Mouse (Mus musculus): ENCODE measurements around the gene Ankdd1b.

Ankdd1b gene

DNA sequence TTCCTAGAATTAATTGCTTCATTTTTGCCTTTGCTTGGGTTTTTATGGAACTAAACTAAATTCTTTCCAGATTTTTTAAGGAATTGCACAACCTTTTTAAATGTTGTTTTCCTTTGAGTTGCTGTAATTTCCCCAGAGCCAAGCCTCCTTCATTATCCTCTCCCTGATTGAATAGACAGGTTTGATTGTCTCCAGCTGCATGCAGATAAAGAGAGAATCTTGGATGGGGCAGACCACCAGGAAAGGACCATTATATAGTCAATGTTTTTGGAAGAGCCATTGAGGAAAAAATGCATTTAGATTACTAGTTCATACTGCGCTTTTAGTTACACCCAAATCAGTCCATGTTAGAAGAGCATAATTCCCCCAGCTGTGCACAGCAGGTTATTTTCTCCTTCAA is 62.2 kb downstream of the Ankdd1b start:
- DNase-seq (ENCODE audit: low read depth, low spot score) = no peak

- no peak for DNase-seq (ENCODE audit: low read depth, low spot score)
These were observed 64.0 kb downstream of the Ankdd1b start for GRCm38 (mm10) chr13:96407040-96407439.

DNA sequence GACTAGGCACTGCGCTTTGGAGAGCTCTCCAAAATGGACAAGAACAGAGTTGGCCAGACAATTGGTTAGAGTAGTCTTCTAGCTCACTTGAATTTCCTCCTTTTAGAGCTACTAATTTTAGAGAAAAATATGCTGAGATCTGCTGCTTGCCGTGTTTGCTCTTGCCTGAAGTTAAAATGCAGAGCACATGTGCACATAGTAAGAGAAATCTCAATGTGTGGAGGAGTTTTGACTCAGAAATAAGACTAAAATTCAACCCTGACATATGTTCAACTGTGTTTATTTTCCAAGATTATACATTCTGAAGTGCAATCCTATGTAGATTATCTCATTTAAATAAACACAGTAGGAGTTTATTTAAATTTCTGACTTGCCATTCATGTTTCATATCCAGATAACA is 65.5 kb downstream of the Ankdd1b start:
- no peak for DNase-seq (ENCODE audit: low read depth, low spot score)

DNA sequence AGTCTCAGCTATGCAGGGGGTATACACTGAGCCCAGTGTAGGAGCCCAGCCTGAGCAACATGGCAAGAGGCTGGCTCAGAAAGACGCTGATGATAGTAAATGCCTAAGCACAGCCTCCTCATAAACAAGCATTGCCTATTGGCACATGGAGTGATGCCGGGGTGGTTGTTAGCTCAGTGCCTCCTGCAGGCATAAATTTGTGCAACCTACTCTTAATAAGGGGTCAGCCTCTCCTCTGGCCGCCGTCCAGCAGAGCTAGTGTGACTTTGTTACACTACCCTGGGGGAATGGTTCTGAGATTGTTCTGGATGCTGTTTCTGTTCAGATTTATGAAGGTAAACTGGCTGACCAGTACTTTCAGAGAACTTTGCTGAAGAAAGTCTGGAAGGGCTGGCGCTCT is 69.7 kb downstream of the Ankdd1b start:
- no peak for DNase-seq (ENCODE audit: low read depth, low spot score)

DNA sequence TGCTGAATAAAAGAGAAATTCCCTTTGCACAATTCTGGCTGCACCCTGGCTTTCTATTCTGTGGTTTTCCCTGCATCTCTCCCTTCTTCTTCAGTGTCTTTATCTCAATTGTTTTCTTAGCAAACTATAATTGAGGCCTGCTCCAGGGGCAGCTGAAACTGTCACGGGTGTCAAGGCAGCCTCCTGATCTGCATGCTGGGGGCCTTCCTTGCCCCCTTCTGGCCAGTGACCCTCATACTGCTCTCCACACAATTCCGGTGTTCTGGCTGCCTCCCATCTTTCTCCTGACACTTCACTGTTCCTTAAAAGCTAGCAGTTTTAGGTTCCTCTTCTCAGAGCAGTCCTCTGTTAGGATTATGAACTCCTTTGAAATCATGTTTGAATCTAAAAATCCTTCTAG is 81.7 kb downstream of the Ankdd1b start:
- no peak for DNase-seq (ENCODE audit: low read depth, low spot score)

DNA sequence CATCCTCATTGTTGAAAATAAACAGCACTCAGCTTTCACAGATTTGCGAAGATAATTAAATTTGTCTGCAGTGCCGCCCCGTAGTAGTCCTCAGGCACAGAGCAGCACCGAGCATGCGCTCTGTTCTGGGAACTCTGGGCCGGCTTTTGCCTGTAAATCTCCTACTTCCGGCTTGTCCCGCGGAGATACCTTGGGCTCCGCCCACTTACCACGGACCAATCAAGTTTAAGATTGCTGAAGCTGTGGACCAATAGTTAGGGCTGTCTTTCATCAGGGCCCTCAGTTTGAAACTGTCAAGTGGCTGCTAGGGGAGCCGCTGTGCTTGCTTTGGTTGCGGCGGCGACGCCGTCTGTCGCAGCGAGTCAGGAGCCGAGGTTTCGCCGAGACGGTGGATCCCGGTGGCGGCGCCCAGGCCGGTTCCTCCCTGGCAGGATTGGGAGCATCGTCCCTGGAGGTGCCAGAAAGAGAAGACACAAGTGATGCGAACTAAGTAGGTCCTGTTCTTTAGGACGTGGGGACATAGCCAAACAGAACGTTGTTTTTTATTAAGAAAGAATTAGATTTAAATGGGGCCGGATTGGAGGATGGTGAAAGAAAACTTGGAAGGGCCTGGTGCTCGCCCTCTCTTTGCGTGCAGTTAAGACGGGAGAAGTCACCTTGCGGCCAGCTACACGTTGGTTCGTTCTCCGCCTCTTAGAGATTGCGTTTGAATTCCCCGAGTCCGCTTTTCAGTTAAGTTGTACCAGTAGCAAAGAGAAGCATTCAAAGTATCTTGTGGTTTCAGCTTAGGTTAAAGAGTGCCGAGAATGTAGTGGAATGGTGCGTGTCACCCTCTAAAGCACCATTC is 82.7 kb downstream of the Ankdd1b start, which contains the start of gene Poc5:
Poc5 (plus strand) TSS at position 253 of the 847 bp plus-strand sequence.
- DNase-seq (ENCODE audit: low read depth, low spot score) = peak; percentile 98

DNA sequence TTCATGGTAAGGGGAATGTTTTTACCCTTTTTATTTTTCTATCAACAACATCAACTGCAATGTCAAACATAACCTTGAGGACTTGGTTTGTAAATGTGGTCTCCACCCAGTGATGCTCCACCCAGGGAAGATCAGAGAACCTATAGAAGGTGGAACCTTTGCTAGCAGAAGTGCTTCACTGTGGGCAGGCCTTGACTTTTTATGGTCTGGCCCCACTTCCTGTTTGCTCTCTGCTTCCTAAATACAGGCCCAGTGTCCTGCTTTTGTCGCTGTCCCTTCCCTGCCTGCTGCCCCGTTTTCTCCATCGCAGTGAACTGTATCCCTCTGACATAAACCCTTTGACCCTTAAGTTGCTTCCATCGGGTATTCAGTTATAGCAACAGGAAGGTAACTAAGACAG is 93.1 kb downstream of the Ankdd1b start:
- no peak for DNase-seq (ENCODE audit: low read depth, low spot score)

DNA sequence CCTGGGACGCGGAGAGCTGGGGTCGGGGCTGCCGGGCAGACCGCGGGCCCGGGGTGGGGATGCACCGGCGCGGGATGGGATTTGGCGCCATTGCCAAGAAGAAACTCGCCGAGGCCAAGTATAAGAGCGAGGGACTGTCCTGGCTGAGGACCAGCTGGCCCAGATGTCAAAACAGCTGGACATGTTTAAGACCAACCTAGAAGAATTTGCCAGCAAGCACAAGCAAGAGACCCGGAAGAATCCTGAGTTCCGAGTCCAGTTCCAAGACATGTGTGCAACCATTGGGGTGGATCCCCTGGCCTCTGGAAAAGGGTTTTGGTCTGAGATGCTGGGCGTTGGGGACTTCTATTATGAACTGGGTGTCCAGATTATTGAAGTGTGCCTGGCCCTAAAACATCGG is 94.1 kb downstream of the Ankdd1b start:
- DNase-seq (ENCODE audit: low read depth, low spot score) = no peak

DNA sequence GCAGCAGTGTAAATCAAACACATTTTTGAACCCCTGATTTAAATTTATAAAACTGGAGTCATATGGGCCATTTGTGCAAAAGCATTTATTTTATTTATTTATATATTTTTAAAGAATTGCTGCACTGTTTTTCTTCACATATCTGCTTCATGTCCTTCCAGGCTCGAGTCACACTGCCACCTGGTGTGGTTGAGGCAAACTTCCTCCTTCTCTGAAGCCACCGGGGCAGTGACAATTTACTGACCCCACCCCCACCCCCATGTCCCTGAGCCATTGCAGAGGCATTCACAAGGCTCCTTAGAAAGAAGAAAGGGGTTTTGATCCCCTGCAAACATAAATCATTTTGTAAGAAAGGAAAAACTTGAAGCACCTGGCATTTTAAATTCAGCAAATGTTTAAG is 95.5 kb downstream of the Ankdd1b start:
- DNase-seq (ENCODE audit: low read depth, low spot score) = no peak
